27 mouse cellular contexts compared by ENCODE assay signal in the genomic region with DNA sequence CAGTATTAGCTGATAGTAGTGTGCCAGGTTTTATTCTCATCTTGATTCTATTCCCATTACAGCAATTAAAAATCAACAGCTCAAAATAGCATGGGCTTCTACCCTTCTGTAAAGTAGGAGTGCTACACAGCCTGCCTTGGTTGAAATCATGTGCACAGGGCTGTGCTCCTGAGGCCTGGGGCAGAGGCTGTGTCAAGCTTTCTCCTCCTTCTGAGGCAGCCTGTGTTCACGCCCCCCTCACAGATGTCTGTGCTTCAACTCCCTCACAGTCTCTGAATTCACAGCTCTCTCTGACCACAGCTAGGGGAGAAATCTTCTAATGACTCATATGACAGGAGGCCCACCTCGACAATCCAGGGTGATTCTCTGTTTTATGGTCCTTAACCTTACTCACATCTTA.
DNase-seq lines count a peak whose midpoint lies in the region; ATAC-seq and TF ChIP-seq lines count a peak whose summit lies in the region.
"Had no signal": no experiment of that assay in that cellular context is flagged by ENCODE, and none has a peak within 500 bp of the region (broad histone marks: within the 10 kb centered on the region; RNA-seq: fewer than 3 reads in every experiment).

No protein-coding gene starts in this region.

- H3K9me3 ChIP-seq in kidney, postnatal 0 days (replicated peaks; ENCODE audit: low read length) = no peaks in the 10 kb centered on the region; the same call in 1 of the 2 replicates
- H3K9me3 ChIP-seq in neural tube, embryonic 13.5 days = no peaks in the 10 kb centered on the region
- H3K9me3 ChIP-seq: embryonic facial prominence, embryonic 10.5 days; embryonic facial prominence, embryonic 13.5 days; forebrain, embryonic 12.5 days; heart, embryonic 10.5 days; heart, embryonic 13.5 days; hindbrain, embryonic 15.5 days had no signal

- no peaks in the 10 kb centered on the region for H3K27me3 ChIP-seq in kidney, postnatal 0 days (ENCODE audit: insufficient read depth, low read length)
- H3K27me3 ChIP-seq in neural tube, embryonic 13.5 days = no peaks in the 10 kb centered on the region
- H3K27me3 ChIP-seq: embryonic facial prominence, embryonic 13.5 days; forebrain, embryonic 12.5 days; heart, embryonic 13.5 days; hindbrain, embryonic 12.5 days; hindbrain, embryonic 15.5 days had no signal

- intact Hi-C loops in heart, postnatal 14 days (cut with DNase I) = no loop called here

- no peak overlapping the region for H3K9ac ChIP-seq in kidney, postnatal 0 days (ENCODE audit: low read depth, low read length)
- H3K9ac ChIP-seq in neural tube, embryonic 13.5 days = no peak overlapping the region
- H3K9ac ChIP-seq: embryonic facial prominence, embryonic 13.5 days; forebrain, embryonic 12.5 days; forebrain, postnatal 0 days; heart, embryonic 13.5 days; hindbrain, embryonic 12.5 days; hindbrain, embryonic 15.5 days had no signal

- ATAC-seq in kidney, postnatal 0 days (replicated peaks; ENCODE audit: low FRiP score, low read depth) = no peak
- ATAC-seq in neural tube, embryonic 13.5 days (ENCODE audit: low read depth) = no peak
- ATAC-seq: CD4-positive, CD25-positive, alpha-beta regulatory T cell, adult 4 months; forebrain, postnatal 0 days had no signal

- TF ChIP-seq CTCF in kidney, postnatal 0 days (IDR thresholded peaks at IDR 0.05; ENCODE audit: low read depth) = no peak

- H3K4me1 ChIP-seq in kidney, postnatal 0 days (replicated peaks; ENCODE audit: insufficient read depth, low read length) = no peaks in the 10 kb centered on the region
- H3K4me1 ChIP-seq in neural tube, embryonic 13.5 days (replicated peaks) = peaks cover 27% of the 10 kb centered on the region
- H3K4me1 ChIP-seq: embryonic facial prominence, embryonic 10.5 days; embryonic facial prominence, embryonic 13.5 days; heart, embryonic 10.5 days; heart, embryonic 13.5 days had no signal

- H3K36me3 ChIP-seq in kidney, postnatal 0 days (ENCODE audit: insufficient read depth, low read length) = no peaks in the 10 kb centered on the region
- no peaks in the 10 kb centered on the region for H3K36me3 ChIP-seq in neural tube, embryonic 13.5 days
- H3K36me3 ChIP-seq: embryonic facial prominence, embryonic 10.5 days; embryonic facial prominence, embryonic 13.5 days; forebrain, embryonic 12.5 days; heart, embryonic 10.5 days; heart, embryonic 13.5 days; hindbrain, embryonic 12.5 days; hindbrain, embryonic 15.5 days had no signal

- H3K4me3 ChIP-seq in kidney, postnatal 0 days (replicated peaks; ENCODE audit: low read depth, low read length) = no peak overlapping the region
- H3K4me3 ChIP-seq in neural tube, embryonic 13.5 days = no peak overlapping the region
- H3K4me3 ChIP-seq: embryonic facial prominence, embryonic 10.5 days; embryonic facial prominence, embryonic 13.5 days; erythroblast, embryonic 14.5 days; forebrain, embryonic 12.5 days; heart, adult 2 months; heart, embryonic 10.5 days; heart, embryonic 13.5 days; hindbrain, embryonic 12.5 days; hindbrain, embryonic 15.5 days had no signal

- peak; percentile 19 for DNase-seq in kidney, postnatal 0 days (ENCODE audit: low spot score)
- no peak for DNase-seq in kidney, adult 11 months
- peak; percentile 27 to 37 for DNase-seq in layer of hippocampus, postnatal 36 days
- DNase-seq in layer of hippocampus, postnatal 25 days (ENCODE audit: extremely low spot score in 1 of 2, low spot score in 1 of 2) = no peak
- DNase-seq in neural tube, embryonic 10.5 days (ENCODE audit: extremely low spot score, low spot score) = no peak
- DNase-seq in heart, postnatal 14 days = no peak
- DNase-seq: adrenal gland, adult 2 months; adrenal gland, postnatal 14 days; cerebellum, adult 11-12 months; cerebellum, adult 8-10 months; cerebellum, postnatal 10 days; cerebellum, postnatal 36 days; embryo, embryonic 11 days; forebrain, postnatal 0 days; gastrocnemius, postnatal 10 days; gastrocnemius, postnatal 36 days; heart, adult 2 months had no signal

- no peak overlapping the region for H3K4me2 ChIP-seq in kidney, postnatal 0 days (ENCODE audit: low read length)
- no peak overlapping the region for H3K4me2 ChIP-seq in neural tube, embryonic 13.5 days
- H3K4me2 ChIP-seq: embryonic facial prominence, embryonic 13.5 days; forebrain, embryonic 12.5 days; heart, embryonic 13.5 days; hindbrain, embryonic 12.5 days; hindbrain, embryonic 15.5 days had no signal

- 28% methylated on average over 2 of the region's 2 CpGs for WGBS in kidney, postnatal 0 days
- 63% methylated on average over 2 of the region's 2 CpGs for WGBS in neural tube, embryonic 13.5 days

- H3K27ac ChIP-seq in kidney, postnatal 0 days = no peak overlapping the region
- H3K27ac ChIP-seq in neural tube, embryonic 13.5 days (replicated peaks) = 0 out of 2 replicates have a peak overlapping the region, but pooled peaks have one; percentile 2
- H3K27ac ChIP-seq: embryonic facial prominence, embryonic 10.5 days; embryonic facial prominence, embryonic 13.5 days; forebrain, embryonic 12.5 days; heart, adult 2 months; heart, embryonic 10.5 days; heart, embryonic 13.5 days; hindbrain, embryonic 12.5 days; hindbrain, embryonic 15.5 days had no signal

Comparison
In these comparisons a context has a peak if more than half of its experiments do, and no peak if none do; other contexts are left out.
1. DNase-seq: peak in kidney, postnatal 0 days (single experiment) and layer of hippocampus, postnatal 36 days (2 of 2); none in kidney, adult 11 months (single experiment), layer of hippocampus, postnatal 25 days (0 of 2), neural tube, embryonic 10.5 days (single experiment) and heart, postnatal 14 days (0 of 2).